Mouse (Mus musculus) adrenal gland, postnatal 36 days (tissue): ENCODE measurements around the gene Cers6. TPM values are rescaled to one million over a fixed set of nuclear protein-coding genes. Genes with fewer than 3 reads are reported as not detected.
A peak's percentile ranks its signal among the peaks of the same experiment; 100 is the strongest.

Experiments used
- DNase-seq, 2 experiments: peaks; one replicate each; pipeline ENCODE4 v3.0.0; 2021; ENCODE audit warnings: mixed read lengths in 1 of 2
- total RNA-seq, 2 experiments: library from RNA; stranded (reverse); gene quantifications; 2 replicates each; pipeline ENCODE4 v1.2.3; 2021

The Cers6 gene
- total RNA-seq, 2 experiments from 2014 or later: 4.3 to 8.4 TPM

GRCm38 (mm10) chr2:69019026-69019565 is 157.9 kb downstream of the Cers6 start:
- DNase-seq: no peak

GRCm38 (mm10) chr2:69019821-69020489 is 158.7 kb downstream of the Cers6 start:
- no peak for DNase-seq

GRCm38 (mm10) chr2:69020636-69021310 is 159.5 kb downstream of the Cers6 start:
- DNase-seq: no peak

GRCm38 (mm10) chr2:69021516-69021915 is 160.3 kb downstream of the Cers6 start:
- DNase-seq: no peak

GRCm38 (mm10) chr2:69024856-69025255 is 163.6 kb downstream of the Cers6 start:
- DNase-seq: no peak

- no peak for DNase-seq
Observed at GRCm38 (mm10) chr2:69032562-69032961, 171.3 kb downstream of the Cers6 start.

GRCm38 (mm10) chr2:69035457-69035856 is 174.2 kb downstream of the Cers6 start:
- DNase-seq: no peak

- no peak for DNase-seq
Observed at GRCm38 (mm10) chr2:69037362-69037761, 176.1 kb downstream of the Cers6 start.

- DNase-seq: no peak
Observed at GRCm38 (mm10) chr2:69042327-69043106, 181.3 kb downstream of the Cers6 start.

- peak; percentile 42 to 50 for DNase-seq
Observed at GRCm38 (mm10) chr2:69043431-69044118, 182.3 kb downstream of the Cers6 start.

- no peak for DNase-seq
Observed at GRCm38 (mm10) chr2:69045926-69046325, 184.7 kb downstream of the Cers6 start.

GRCm38 (mm10) chr2:69047297-69047696 is 186.1 kb downstream of the Cers6 start:
- no peak for DNase-seq

GRCm38 (mm10) chr2:69047805-69048204 is 186.6 kb downstream of the Cers6 start:
- DNase-seq: no peak

- no peak for DNase-seq
Observed at GRCm38 (mm10) chr2:69049179-69049578, 187.9 kb downstream of the Cers6 start.

- DNase-seq: no peak
Observed at GRCm38 (mm10) chr2:69050189-69050588, 188.9 kb downstream of the Cers6 start.

GRCm38 (mm10) chr2:69051596-69051995 is 190.4 kb downstream of the Cers6 start:
- DNase-seq: no peak

GRCm38 (mm10) chr2:69053210-69053858 is 192.1 kb downstream of the Cers6 start:
- DNase-seq: no peak

- DNase-seq: peak; percentile 78 to 79
Observed at GRCm38 (mm10) chr2:69054279-69054678, 193.0 kb downstream of the Cers6 start.

- no peak for DNase-seq
Observed at GRCm38 (mm10) chr2:69055174-69055573, 193.9 kb downstream of the Cers6 start.

GRCm38 (mm10) chr2:69061313-69061712 is 200.1 kb downstream of the Cers6 start:
- DNase-seq: no peak

GRCm38 (mm10) chr2:69061910-69062689 is 200.9 kb downstream of the Cers6 start:
- DNase-seq: no peak
